Mouse (Mus musculus): Measurements from ENCODE around the gene Smc2.
A peak's percentile ranks its signal among the peaks of the same experiment; 100 is the strongest.
"Not testable (repeated sequence)": the region's sequence is repeated elsewhere in the genome, so short reads cannot be mapped to it uniquely, and the experiment has no call there.

The Smc2 gene

DNA sequence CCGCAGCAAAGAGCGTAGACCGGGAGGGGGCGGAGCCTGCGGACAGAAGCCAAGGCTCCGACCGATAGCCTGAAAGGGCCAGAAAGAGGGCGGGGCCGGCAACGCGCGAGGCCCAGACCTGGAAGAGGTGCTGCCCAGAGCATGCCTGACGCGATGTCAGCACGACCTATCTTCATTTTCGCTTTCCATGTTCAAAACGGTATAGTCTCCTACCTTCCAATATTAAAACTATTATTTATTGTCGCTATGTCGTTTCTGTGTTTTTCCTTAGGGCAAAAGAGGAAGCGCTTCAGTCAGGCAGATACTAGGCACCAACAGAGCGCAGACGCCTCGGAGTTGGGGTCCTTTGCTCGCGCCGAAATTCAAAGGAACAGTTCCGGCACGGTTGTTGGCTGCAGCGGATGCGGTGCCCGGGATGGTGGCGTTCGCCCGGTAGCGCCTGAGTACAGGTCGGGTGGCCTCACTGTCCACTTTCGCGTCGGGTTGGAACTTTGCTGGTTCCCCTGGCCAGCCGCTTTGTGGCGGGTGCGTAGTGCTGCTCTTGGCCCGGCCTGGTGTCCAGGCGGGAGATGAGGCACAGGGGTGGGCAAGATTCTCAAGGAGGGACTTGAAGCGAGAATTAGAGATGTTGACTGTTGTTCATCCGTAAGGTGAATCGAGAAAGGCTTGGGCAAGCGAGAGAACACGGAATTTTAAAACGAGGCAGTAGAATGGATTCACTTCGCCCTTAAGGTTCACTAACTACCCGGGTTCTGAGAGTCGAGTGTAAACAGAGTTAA, at the start of gene Smc2:
TSS of gene Smc2 (plus strand) at position 358 of the 779 bp plus-strand sequence.
- peak; percentile 94 for DNase-seq (ENCODE audit: low spot score)

DNA sequence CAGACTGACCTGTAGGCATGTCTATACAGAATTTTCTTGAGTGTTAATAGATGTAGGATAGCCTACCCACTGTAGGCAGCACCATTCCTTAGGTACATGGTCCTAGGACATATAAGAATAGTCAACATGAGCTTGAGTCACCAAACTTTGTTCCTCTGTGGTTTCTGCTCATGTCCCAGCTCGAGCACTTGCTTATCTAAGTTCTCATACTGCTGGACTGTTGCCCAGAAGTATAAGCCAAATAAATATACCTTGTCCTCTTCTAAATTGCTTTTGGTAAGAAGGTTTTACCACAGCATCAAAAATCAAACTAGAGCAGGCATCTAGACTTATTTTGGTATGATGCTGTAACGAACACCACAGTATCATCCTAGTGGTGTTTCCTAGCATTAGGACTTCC, 27.5 kb upstream of the Smc2 start:
- no peak for DNase-seq (ENCODE audit: low spot score)

DNA sequence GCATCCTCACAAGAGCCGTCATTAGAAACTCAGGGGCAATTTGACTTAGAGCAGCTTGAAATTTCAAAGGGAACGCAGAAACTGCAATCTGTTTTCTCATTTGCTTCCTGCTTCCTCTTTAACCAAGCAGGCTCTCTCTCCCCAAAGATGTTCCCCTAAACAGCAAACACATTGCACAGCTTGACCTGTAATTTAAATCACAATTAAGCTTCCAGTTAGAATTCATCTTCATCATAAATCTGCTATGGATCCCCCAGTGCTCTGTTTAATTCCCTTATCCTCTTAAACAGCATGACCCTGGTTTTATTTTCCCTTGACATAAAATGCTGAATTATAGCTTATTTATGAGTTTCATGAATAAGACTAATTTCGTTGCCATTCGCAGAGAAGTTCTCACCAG, 15.4 kb upstream of the Smc2 start:
- DNase-seq (ENCODE audit: low spot score), result no peak

GRCm38 (mm10) chr4:52429310-52430198, 9.5 kb upstream of the Smc2 start:
- DNase-seq (ENCODE audit: low spot score), result no peak

DNA sequence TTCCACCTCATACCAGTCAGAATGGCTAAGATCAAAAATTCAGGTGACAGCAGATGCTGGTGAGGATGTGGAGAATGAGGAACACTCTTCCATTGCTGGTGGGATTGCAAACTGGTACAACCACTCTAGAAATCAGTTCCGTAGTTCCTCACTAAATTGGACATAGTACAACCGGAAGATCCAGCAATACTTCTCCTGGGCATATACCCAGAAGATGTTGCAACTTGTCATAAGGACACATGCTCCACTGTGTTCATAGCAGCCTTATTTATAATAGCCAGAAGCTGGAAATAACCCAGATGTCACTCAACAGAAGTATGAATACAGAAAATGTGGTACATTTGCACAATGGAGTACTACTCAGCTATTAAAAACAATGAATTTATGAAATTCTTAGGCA, 3.5 kb upstream of the Smc2 start:
- not testable (repeated sequence) for DNase-seq (ENCODE audit: low spot score)

GRCm38 (mm10) chr4:52438371-52438885, 615 bp upstream of the Smc2 start:
- no peak for DNase-seq (ENCODE audit: low spot score)

DNA sequence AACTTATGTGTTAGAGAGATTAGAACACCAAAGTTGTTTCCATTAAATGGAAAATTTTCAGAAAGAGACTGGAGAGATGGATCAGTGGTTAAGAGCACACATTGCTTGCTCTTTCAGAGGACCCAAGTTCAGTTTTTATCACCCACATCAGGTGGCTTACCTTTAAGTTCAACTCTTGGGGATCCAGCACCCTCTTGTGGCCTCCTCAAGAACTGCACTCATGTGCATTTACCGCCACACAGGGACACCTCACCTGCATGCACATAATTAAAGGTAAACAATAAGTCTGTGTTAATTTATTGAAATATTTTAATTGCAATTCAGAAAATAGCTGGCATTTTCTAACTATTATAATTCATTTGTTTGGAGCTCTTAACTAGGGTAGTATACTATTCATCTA, 20.7 kb downstream of the Smc2 start:
- DNase-seq (ENCODE audit: low spot score), result no peak

GRCm38 (mm10) chr4:52461321-52461720, 22.3 kb downstream of the Smc2 start:
- DNase-seq (ENCODE audit: low spot score), result no peak

DNA sequence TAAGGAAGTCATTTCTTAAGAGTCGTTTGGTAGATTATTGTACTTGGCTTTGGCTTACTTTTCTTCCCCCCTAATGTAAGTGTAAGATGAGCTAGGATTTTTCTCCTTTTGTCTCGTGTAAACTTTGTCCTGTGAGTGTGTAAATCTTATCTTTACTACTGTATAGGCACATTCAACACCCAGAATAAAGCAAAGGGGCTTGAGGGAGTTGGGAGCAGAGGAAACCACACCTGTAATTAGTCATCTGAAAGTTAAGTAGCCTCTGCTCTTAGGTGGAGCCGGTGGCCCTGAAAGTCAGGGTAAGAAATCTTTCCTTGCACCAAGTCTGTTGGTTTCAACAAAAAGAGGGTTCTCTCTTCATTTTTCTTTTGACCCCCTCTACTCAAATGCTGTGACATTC, 34.4 kb downstream of the Smc2 start:
- no peak for DNase-seq (ENCODE audit: low spot score)

GRCm38 (mm10) chr4:52487486-52487885, 48.4 kb downstream of the Smc2 start:
- no peak for DNase-seq (ENCODE audit: low spot score)

- not testable (repeated sequence) for DNase-seq (ENCODE audit: low spot score)
Measured at GRCm38 (mm10) chr4:52497144-52497543, 58.1 kb downstream of the Smc2 start, which contains the start of gene Vma21-ps. TSS of gene Vma21-ps (minus strand) at chr4:52497244.

DNA sequence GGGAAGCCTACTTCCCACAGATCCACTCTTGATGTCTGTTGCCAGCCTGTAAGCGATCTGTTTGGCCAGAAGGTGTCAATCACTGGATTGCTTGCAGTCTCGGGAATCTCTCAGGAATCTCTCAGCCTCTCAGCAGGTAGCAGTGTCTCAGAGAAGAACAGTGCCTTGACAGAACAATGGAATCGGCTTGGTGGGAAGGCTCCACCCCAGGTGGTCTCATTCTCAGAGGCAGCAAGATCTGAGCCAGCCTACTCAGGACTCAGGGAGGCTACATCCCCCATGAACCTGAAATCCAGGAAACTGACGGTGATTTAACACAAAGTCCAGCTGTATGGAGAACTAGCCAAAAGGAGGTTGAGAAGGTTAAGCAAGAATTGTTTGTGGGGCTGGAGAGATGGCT, 78.5 kb downstream of the Smc2 start:
- no peak for DNase-seq (ENCODE audit: low spot score)

DNA sequence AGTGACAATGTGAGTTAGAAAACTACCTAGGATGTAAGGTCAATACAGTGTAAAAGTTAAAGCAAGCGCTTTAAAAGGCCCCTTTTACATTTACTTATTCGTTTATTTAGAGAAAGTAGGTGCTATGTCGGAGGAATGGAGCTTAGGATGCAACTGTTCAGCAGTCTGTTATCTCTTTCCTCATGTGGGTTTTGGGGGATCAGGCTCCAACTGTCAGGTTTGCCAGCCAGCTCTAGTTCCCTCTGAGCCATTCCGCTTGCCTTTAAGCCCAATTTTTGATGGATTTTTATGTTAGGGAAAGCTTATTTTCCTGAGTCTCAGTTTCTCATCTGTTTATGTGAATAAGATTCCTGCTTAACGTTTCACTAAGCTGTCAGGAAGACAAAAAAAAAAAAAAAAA, 80.3 kb downstream of the Smc2 start:
- DNase-seq (ENCODE audit: low spot score), result no peak

DNA sequence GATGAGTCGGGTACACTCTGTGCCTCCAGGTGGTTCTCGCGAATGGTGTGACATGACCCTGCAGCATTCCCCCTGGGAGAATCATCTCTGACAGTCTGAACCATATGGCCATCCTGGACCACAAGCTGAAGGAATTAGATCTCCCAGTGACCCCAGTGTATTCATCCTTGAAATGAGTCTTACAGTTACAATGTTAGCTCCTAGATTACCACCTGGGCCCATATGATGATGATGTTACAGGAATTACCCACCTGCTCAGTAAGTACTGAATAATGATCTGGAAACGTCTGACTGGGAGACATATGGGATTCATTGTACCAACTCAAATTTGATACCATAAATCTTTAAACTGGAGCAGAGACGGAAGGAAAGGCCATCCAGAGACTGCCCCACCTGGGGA, 87.4 kb downstream of the Smc2 start:
- no peak for DNase-seq (ENCODE audit: low spot score)

- DNase-seq (ENCODE audit: low spot score), result no peak
Measured at GRCm38 (mm10) chr4:52530636-52531035, 91.6 kb downstream of the Smc2 start.

Data from lung, postnatal 25 days (tissue).